Mouse (Mus musculus): ENCODE measurements at regions not wholly inside any gene's neighbourhood (a gene's known extent, or its start where the extent isn't known, plus 50 kb on each side); places are given as distances from the start of the nearest gene placed in this dataset.

- TF ChIP-seq CTCF (IDR thresholded peaks at IDR 0.05 in 2 of 3, conservative IDR thresholded peaks at IDR 0.05 in 1 of 3; ENCODE audit: control insufficient read depth in 1 of 3, insufficient read depth in 1 of 3, low read depth in 2 of 3, low read length in 3 of 3, poor library complexity in 1 of 3, severe bottlenecking in 1 of 3) = no peak
- TF ChIP-seq POLR2A (IDR thresholded peaks at IDR 0.05; ENCODE audit: control insufficient read depth in 1 of 2, insufficient read depth in 1 of 2, low read depth in 1 of 2, low read length in 2 of 2, poor library complexity in 1 of 2) = no peak
- TF ChIP-seq GABPA (IDR thresholded peaks at IDR 0.05; ENCODE audit: low read depth, low read length) = no peak
- TF ChIP-seq BHLHE40 (IDR thresholded peaks at IDR 0.05; ENCODE audit: borderline replicate concordance, low read depth, low read length) = no peak
- TF ChIP-seq SMC3 (IDR thresholded peaks at IDR 0.05; ENCODE audit: low read depth, low read length) = no peak
- no peak for TF ChIP-seq HCFC1 (IDR thresholded peaks at IDR 0.05; ENCODE audit: low read depth, low read length)
- no peak for TF ChIP-seq NRF1 (IDR thresholded peaks at IDR 0.05; ENCODE audit: insufficient read depth, low read depth, low read length, poor library complexity, severe bottlenecking)
- TF ChIP-seq SIN3A (IDR thresholded peaks at IDR 0.05; ENCODE audit: low read length) = no peak
These were observed 80.8 kb upstream of the Maf start for GRCm38 (mm10) chr8:115788421-115788820.

All from MEL (cell line).